Mouse (Mus musculus): ENCODE results near the gene Camta1. TPM values are rescaled to one million over a fixed set of nuclear protein-coding genes. Genes with fewer than 3 reads are reported as not detected.
A peak's percentile ranks its signal among the peaks of the same experiment; 100 is the strongest.
"Not testable (repeated sequence)": the region's sequence is repeated elsewhere in the genome, so short reads cannot be mapped to it uniquely, and the experiment has no call there.

The Camta1 gene
- total and polyA plus RNA-seq, 2 experiments: 2.7 to 6.1 TPM

- not testable (repeated sequence) for H3K79me2 ChIP-seq (ENCODE audit: control insufficient read depth, insufficient read depth, low read length); H3K27ac ChIP-seq (replicated peaks; ENCODE audit: insufficient read depth, low read depth, low read length); DNase-seq (ENCODE audit: extremely low read depth, low read depth, low spot score); H3K4me3 ChIP-seq (ENCODE audit: insufficient read depth, low read depth, low read length); H3K4me1 ChIP-seq (ENCODE audit: control insufficient read depth, insufficient read depth, low read length); H3K9ac ChIP-seq (ENCODE audit: low read depth, low read length); H3K36me3 ChIP-seq (ENCODE audit: control insufficient read depth, insufficient read depth, low read length); H3K27me3 ChIP-seq (ENCODE audit: control insufficient read depth, insufficient read depth, low read length)
- 0 out of 2 replicates have a peak, but pooled peaks have one; percentile 21 for TF ChIP-seq CTCF (IDR thresholded peaks at IDR 0.05; ENCODE audit: low read depth, low read length)
- WGBS: 68% methylated on average over 5 of the region's 5 CpGs
Observed at GRCm38 (mm10) chr4:150908512-150908911, 953.2 kb downstream of the Camta1 start.

GRCm38 (mm10) chr4:150907099-150907498 lies 954.6 kb downstream of the Camta1 start:
- Histone ChIP-seq H3K36me3 (ENCODE audit: control insufficient read depth, insufficient read depth, low read length) (peaks cover 2% of the 10 kb centered on the region; the same call in 1 of the 2 replicates), H3K4me1 (ENCODE audit: control insufficient read depth, insufficient read depth, low read length) (peaks cover 11% of the 10 kb centered on the region), H3K27ac (replicated peaks; ENCODE audit: insufficient read depth, low read depth, low read length) (no peak overlapping the region), H3K79me2 (ENCODE audit: control insufficient read depth, insufficient read depth, low read length) (peaks cover 2% of the 10 kb centered on the region; the same call in 1 of the 2 replicates), H3K27me3 (ENCODE audit: control insufficient read depth, insufficient read depth, low read length) (no peaks in the 10 kb centered on the region), H3K9ac (ENCODE audit: low read depth, low read length) (no peak overlapping the region), H3K4me3 (ENCODE audit: insufficient read depth, low read depth, low read length) (no peak overlapping the region)
- no peak for DNase-seq (ENCODE audit: extremely low read depth, low read depth, low spot score)
- 90% methylated on average over 8 of the region's 8 CpGs for WGBS
- TF ChIP-seq POLR2A (IDR thresholded peaks at IDR 0.05; ENCODE audit: extremely low read depth, insufficient read depth, low read length): no peak
- TF ChIP-seq CTCF (IDR thresholded peaks at IDR 0.05; ENCODE audit: low read depth, low read length): no peak

- H3K79me2 ChIP-seq (ENCODE audit: control insufficient read depth, insufficient read depth, low read length): peaks cover 2% of the 10 kb centered on the region; the same call in 1 of the 2 replicates
- peak; percentile 97 for DNase-seq (ENCODE audit: extremely low read depth, low read depth, low spot score)
- no peaks in the 10 kb centered on the region for H3K27me3 ChIP-seq (ENCODE audit: control insufficient read depth, insufficient read depth, low read length)
- H3K4me1 ChIP-seq (ENCODE audit: control insufficient read depth, insufficient read depth, low read length): peaks cover 18% of the 10 kb centered on the region
- TF ChIP-seq CTCF (IDR thresholded peaks at IDR 0.05; ENCODE audit: low read depth, low read length) (no peak), POLR2A (IDR thresholded peaks at IDR 0.05; ENCODE audit: extremely low read depth, insufficient read depth, low read length) (no peak)
- no peak overlapping the region for H3K4me3 ChIP-seq (ENCODE audit: insufficient read depth, low read depth, low read length)
- peaks cover 8% of the 10 kb centered on the region for H3K36me3 ChIP-seq (ENCODE audit: control insufficient read depth, insufficient read depth, low read length)
- 30% methylated on average over 14 of the region's 14 CpGs for WGBS
- H3K9ac ChIP-seq (ENCODE audit: low read depth, low read length): 0 out of 2 replicates have a peak overlapping the region, but pooled peaks have one; percentile 9
- H3K27ac ChIP-seq (replicated peaks; ENCODE audit: insufficient read depth, low read depth, low read length): peak overlapping the region; percentile 74
Observed at GRCm38 (mm10) chr4:150903091-150903742, 958.5 kb downstream of the Camta1 start.

- 78% methylated on average over 12 of the region's 12 CpGs for WGBS
- Histone ChIP-seq H3K27ac (replicated peaks; ENCODE audit: insufficient read depth, low read depth, low read length) (no peak overlapping the region), H3K27me3 (ENCODE audit: control insufficient read depth, insufficient read depth, low read length) (no peaks in the 10 kb centered on the region), H3K36me3 (ENCODE audit: control insufficient read depth, insufficient read depth, low read length) (peaks cover 10% of the 10 kb centered on the region), H3K4me1 (ENCODE audit: control insufficient read depth, insufficient read depth, low read length) (peaks cover 18% of the 10 kb centered on the region), H3K79me2 (ENCODE audit: control insufficient read depth, insufficient read depth, low read length) (no peaks in the 10 kb centered on the region), H3K9ac (ENCODE audit: low read depth, low read length) (no peak overlapping the region), H3K4me3 (ENCODE audit: insufficient read depth, low read depth, low read length) (no peak overlapping the region)
- peak; percentile 66 for DNase-seq (ENCODE audit: extremely low read depth, low read depth, low spot score)
- TF ChIP-seq CTCF (IDR thresholded peaks at IDR 0.05; ENCODE audit: low read depth, low read length) (no peak), POLR2A (IDR thresholded peaks at IDR 0.05; ENCODE audit: extremely low read depth, insufficient read depth, low read length) (no peak)
Observed at GRCm38 (mm10) chr4:150902062-150902461, 959.6 kb downstream of the Camta1 start.

- TF ChIP-seq CTCF (IDR thresholded peaks at IDR 0.05; ENCODE audit: low read depth, low read length) (peak; percentile 91), POLR2A (IDR thresholded peaks at IDR 0.05; ENCODE audit: extremely low read depth, insufficient read depth, low read length) (no peak)
- peak; percentile 66 for DNase-seq (ENCODE audit: extremely low read depth, low read depth, low spot score)
- Histone ChIP-seq H3K79me2 (ENCODE audit: control insufficient read depth, insufficient read depth, low read length) (no peaks in the 10 kb centered on the region), H3K9ac (ENCODE audit: low read depth, low read length) (no peak overlapping the region), H3K27me3 (ENCODE audit: control insufficient read depth, insufficient read depth, low read length) (no peaks in the 10 kb centered on the region), H3K4me1 (ENCODE audit: control insufficient read depth, insufficient read depth, low read length) (peaks cover 18% of the 10 kb centered on the region), H3K4me3 (ENCODE audit: insufficient read depth, low read depth, low read length) (no peak overlapping the region), H3K36me3 (ENCODE audit: control insufficient read depth, insufficient read depth, low read length) (peaks cover 11% of the 10 kb centered on the region), H3K27ac (replicated peaks; ENCODE audit: insufficient read depth, low read depth, low read length) (no peak overlapping the region)
- WGBS: 37% methylated on average over 9 of the region's 9 CpGs
Observed at GRCm38 (mm10) chr4:150901651-150902050, 960.0 kb downstream of the Camta1 start.

GRCm38 (mm10) chr4:150900486-150900885 lies 961.2 kb downstream of the Camta1 start:
- H3K4me3 ChIP-seq (ENCODE audit: insufficient read depth, low read depth, low read length): no peak overlapping the region
- peaks cover 12% of the 10 kb centered on the region for H3K36me3 ChIP-seq (ENCODE audit: control insufficient read depth, insufficient read depth, low read length)
- H3K27me3 ChIP-seq (ENCODE audit: control insufficient read depth, insufficient read depth, low read length): no peaks in the 10 kb centered on the region
- no peak for TF ChIP-seq CTCF (IDR thresholded peaks at IDR 0.05; ENCODE audit: low read depth, low read length)
- TF ChIP-seq POLR2A (IDR thresholded peaks at IDR 0.05; ENCODE audit: extremely low read depth, insufficient read depth, low read length): no peak
- no peak overlapping the region for H3K27ac ChIP-seq (replicated peaks; ENCODE audit: insufficient read depth, low read depth, low read length)
- H3K4me1 ChIP-seq (ENCODE audit: control insufficient read depth, insufficient read depth, low read length): peaks cover 18% of the 10 kb centered on the region
- H3K9ac ChIP-seq (ENCODE audit: low read depth, low read length): no peak overlapping the region
- DNase-seq (ENCODE audit: extremely low read depth, low read depth, low spot score): no peak
- H3K79me2 ChIP-seq (ENCODE audit: control insufficient read depth, insufficient read depth, low read length): no peaks in the 10 kb centered on the region
- WGBS: 91% methylated on average over 13 of the region's 13 CpGs

All from liver, adult 2 months (tissue).